Mouse (Mus musculus) embryonic fibroblast, embryonic 13.5 days (primary cell): ENCODE measurements around the gene 1810046K07Rik.

Experiments
- CTCF ChIP-seq: IDR thresholded peaks from 2 replicates; pipeline ENCODE4 v1.5.1; 2011; ENCODE audit warnings: mild to moderate bottlenecking, control low read depth, low read length, moderate library complexity, borderline replicate concordance; ENCODE audit not compliant: insufficient read depth
- POLR2A ChIP-seq: IDR thresholded peaks from 2 replicates; pipeline ENCODE4 v1.6.1; 2011; ENCODE audit warnings: low read depth, mild to moderate bottlenecking, control low read depth, low read length, moderate library complexity

GRCm38 (mm10) chr9:51320096-51320495 lies 8.6 kb downstream of the 1810046K07Rik start:
- no peak for TF ChIP-seq POLR2A
- no peak for TF ChIP-seq CTCF
